Mouse (Mus musculus): ENCODE measurements around the gene Gm20388. TPM values are rescaled to one million over a fixed set of nuclear protein-coding genes. Genes with fewer than 3 reads are reported as not detected.

The Gm20388 gene
- polyA plus RNA-seq, 1 experiment from 2014 or later = 47.1 TPM

- no peak overlapping the region for H3K27ac ChIP-seq
- H3K79me2 ChIP-seq (ENCODE audit: inconsistent target) = no peaks in the 10 kb centered on the region
- WGBS (ENCODE audit: missing documents) = 92% methylated on average over 6 of the region's 6 CpGs
- no peaks in the 10 kb centered on the region for H3K36me3 ChIP-seq (ENCODE audit: inconsistent target)
- no peak overlapping the region for H3K4me3 ChIP-seq (ENCODE audit: inconsistent target)
These were observed 543.8 kb downstream of the Gm20388 start for GRCm38 (mm10) chr8:120454404-120454803.

DNA sequence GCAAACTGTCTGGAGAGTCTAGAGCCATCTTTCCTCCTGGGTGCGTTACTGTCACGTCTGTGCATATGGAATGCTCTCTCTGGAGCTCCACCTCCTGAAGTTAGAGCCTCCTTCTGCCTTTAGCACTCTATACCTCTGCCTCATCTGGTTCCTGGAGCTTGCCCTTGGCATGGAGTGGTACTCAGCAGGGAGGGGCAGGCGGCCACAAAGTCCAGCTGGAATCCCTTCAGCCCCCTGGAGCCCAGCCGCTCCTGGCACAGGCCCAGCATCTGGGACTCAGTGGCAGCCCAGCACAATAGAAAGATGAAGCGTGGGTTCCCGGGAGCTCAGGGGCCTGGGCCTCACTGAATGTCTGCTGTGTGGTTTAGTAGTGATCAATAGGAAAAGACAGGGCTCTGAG is 549.7 kb downstream of the Gm20388 start:
- 98% methylated on average over 6 of the region's 6 CpGs for WGBS (ENCODE audit: missing documents)

DNA sequence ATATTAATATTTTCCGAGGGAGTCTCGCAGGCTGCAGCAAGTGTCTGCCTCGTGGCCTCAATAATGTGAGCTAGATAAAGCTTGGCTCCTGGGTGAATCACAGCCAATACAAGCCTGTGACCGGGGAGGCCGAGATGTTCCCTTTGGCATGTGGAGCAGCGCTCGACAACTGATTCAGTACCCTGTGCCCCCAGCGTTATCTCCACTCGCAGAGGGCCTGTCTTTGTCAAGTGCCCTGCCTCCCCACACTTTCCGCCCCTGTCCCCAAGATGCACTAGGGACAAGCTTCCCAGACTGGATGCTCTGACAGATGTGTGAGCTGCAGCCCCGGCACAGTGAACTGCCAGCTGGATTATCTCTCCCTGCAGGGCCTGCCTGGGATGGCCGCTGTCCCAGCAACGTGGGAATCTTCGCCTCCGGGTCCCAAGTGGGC is 551.5 kb downstream of the Gm20388 start:
- no peak overlapping the region for H3K27ac ChIP-seq
- H3K4me3 ChIP-seq (ENCODE audit: inconsistent target) = no peak overlapping the region
- 94% methylated on average over 15 of the region's 15 CpGs for WGBS (ENCODE audit: missing documents)
- H3K36me3 ChIP-seq (ENCODE audit: inconsistent target) = no peaks in the 10 kb centered on the region
- no peaks in the 10 kb centered on the region for H3K79me2 ChIP-seq (ENCODE audit: inconsistent target)

More for the DNA sequence above, 549.7 kb downstream of the Gm20388 start:
- Histone ChIP-seq H3K27ac (no peak overlapping the region), H3K4me3 (ENCODE audit: inconsistent target) (no peak overlapping the region), H3K36me3 (ENCODE audit: inconsistent target) (no peaks in the 10 kb centered on the region), H3K79me2 (ENCODE audit: inconsistent target) (no peaks in the 10 kb centered on the region)

GRCm38 (mm10) chr8:120462611-120463010 is 552.0 kb downstream of the Gm20388 start:
- no peak overlapping the region for H3K27ac ChIP-seq
- no peaks in the 10 kb centered on the region for H3K36me3 ChIP-seq (ENCODE audit: inconsistent target)
- no peaks in the 10 kb centered on the region for H3K79me2 ChIP-seq (ENCODE audit: inconsistent target)
- WGBS (ENCODE audit: missing documents) = 94% methylated on average over 6 of the region's 6 CpGs
- no peak overlapping the region for H3K4me3 ChIP-seq (ENCODE audit: inconsistent target)

GRCm38 (mm10) chr8:120463918-120464584 is 553.4 kb downstream of the Gm20388 start:
- Histone ChIP-seq H3K79me2 (ENCODE audit: inconsistent target) (no peaks in the 10 kb centered on the region), H3K36me3 (ENCODE audit: inconsistent target) (no peaks in the 10 kb centered on the region), H3K4me3 (ENCODE audit: inconsistent target) (no peak overlapping the region), H3K27ac (no peak overlapping the region)
- WGBS (ENCODE audit: missing documents) = 77% methylated on average over 4 of the region's 9 CpGs

GRCm38 (mm10) chr8:120464585-120464937 is 553.9 kb downstream of the Gm20388 start:
- no peak overlapping the region for H3K4me3 ChIP-seq (ENCODE audit: inconsistent target)
- H3K79me2 ChIP-seq (ENCODE audit: inconsistent target) = no peaks in the 10 kb centered on the region
- H3K36me3 ChIP-seq (ENCODE audit: inconsistent target) = no peaks in the 10 kb centered on the region
- no peak overlapping the region for H3K27ac ChIP-seq
- 94% methylated on average over 4 of the region's 4 CpGs for WGBS (ENCODE audit: missing documents)

DNA sequence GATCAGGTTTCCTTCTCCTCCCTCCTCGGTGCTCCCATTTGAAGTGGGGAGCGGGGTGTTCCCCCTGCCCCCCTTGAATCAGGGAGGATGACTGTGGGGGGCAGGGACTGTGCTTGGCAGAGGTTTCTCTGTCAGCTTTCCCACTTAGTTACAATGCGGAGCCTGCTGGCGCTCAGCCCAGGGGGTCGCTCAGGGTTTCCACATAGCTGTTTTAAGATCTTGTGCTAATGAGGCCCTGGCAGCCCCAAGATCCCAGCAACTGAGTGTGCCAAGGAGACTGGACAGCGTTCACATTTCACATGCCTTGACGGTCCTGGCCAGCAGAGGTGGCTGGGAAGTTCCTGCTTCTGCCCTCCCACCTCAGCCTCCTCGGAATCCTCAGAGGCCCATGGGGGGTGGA is 555.1 kb downstream of the Gm20388 start:
- WGBS (ENCODE audit: missing documents) = 82% methylated on average over 8 of the region's 8 CpGs
- H3K27ac ChIP-seq = no peak overlapping the region

DNA sequence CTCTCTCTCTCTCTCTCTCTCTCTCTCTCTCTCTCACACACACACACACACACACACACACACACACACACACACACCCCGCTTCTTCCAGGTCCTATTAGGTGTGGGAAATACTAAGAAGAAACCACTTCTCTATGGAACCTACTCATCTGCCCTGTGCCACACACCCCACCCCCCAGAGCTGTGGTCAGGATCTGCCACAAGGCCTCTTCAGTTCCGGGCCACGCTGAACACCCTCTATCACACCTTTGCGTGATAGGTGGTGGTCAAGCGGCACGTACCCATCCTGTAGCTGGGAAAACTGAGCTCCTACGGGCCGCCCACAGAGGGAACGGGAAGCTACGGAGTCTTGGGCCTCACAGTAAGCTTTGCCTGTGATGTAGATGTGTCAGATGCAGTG is 555.6 kb downstream of the Gm20388 start:
- no peak overlapping the region for H3K27ac ChIP-seq
- 71% methylated on average over 9 of the region's 10 CpGs for WGBS (ENCODE audit: missing documents)

More for the DNA sequence above, 555.1 kb downstream of the Gm20388 start:
- H3K4me3 ChIP-seq (ENCODE audit: inconsistent target) = no peak overlapping the region
- H3K79me2 ChIP-seq (ENCODE audit: inconsistent target) = no peaks in the 10 kb centered on the region
- H3K36me3 ChIP-seq (ENCODE audit: inconsistent target) = no peaks in the 10 kb centered on the region

DNA sequence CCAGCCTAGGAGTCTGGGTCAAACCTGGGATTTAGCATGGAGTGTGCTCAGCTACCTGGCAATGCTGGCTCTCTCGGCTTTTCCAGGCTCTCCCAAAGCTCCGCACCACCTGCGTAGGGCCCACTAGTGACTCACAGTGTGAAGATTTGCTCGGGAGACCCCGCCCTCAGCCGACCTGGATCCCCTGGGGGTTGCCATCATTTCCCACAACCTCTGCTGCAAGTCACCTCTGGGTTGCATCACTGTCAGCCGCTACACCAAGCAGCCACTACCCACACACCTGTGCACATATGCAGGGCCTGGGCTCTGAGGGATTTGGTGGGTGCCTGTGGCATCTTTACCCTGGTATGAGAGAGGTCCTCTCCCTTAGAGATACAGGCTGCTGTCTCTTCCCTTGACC is 557.0 kb downstream of the Gm20388 start:
- no peak overlapping the region for H3K27ac ChIP-seq
- WGBS (ENCODE audit: missing documents) = 98% methylated on average over 6 of the region's 7 CpGs

More for the DNA sequence above, 555.6 kb downstream of the Gm20388 start:
- Histone ChIP-seq H3K4me3 (ENCODE audit: inconsistent target) (no peak overlapping the region), H3K79me2 (ENCODE audit: inconsistent target) (no peaks in the 10 kb centered on the region), H3K36me3 (ENCODE audit: inconsistent target) (no peaks in the 10 kb centered on the region)

GRCm38 (mm10) chr8:120470170-120470569 is 559.5 kb downstream of the Gm20388 start:
- Histone ChIP-seq H3K4me3 (ENCODE audit: inconsistent target) (no peak overlapping the region), H3K27ac (no peak overlapping the region), H3K36me3 (ENCODE audit: inconsistent target) (no peaks in the 10 kb centered on the region), H3K79me2 (ENCODE audit: inconsistent target) (no peaks in the 10 kb centered on the region)
- 82% methylated on average over 10 of the region's 12 CpGs for WGBS (ENCODE audit: missing documents)

More for the DNA sequence above, 557.0 kb downstream of the Gm20388 start:
- Histone ChIP-seq H3K4me3 (ENCODE audit: inconsistent target) (no peak overlapping the region), H3K79me2 (ENCODE audit: inconsistent target) (no peaks in the 10 kb centered on the region), H3K36me3 (ENCODE audit: inconsistent target) (no peaks in the 10 kb centered on the region)

DNA sequence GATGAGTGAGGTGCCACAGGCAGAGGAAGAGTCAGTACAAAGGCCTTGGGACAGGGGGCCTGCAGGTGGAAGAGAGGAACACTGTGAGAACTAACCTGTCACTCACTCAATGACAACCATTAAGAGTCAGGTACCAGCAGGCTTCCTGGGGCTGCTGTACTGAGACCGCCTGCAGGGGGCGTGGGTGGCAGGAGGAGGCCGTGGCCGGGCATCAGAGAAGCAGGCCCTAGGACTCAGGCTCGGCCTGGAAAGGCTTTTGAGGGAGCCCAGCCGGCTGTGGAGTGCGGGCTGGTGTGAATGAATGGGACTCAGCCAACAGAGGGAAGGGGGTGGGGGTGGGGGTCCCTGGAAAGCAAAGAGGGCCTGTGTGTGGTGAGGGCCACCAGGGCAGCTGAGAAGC is 560.5 kb downstream of the Gm20388 start:
- 75% methylated on average over 7 of the region's 7 CpGs for WGBS (ENCODE audit: missing documents)
- H3K4me3 ChIP-seq (ENCODE audit: inconsistent target) = no peak overlapping the region
- no peak overlapping the region for H3K27ac ChIP-seq
- no peaks in the 10 kb centered on the region for H3K36me3 ChIP-seq (ENCODE audit: inconsistent target)
- no peaks in the 10 kb centered on the region for H3K79me2 ChIP-seq (ENCODE audit: inconsistent target)

GRCm38 (mm10) chr8:120471752-120472151 is 561.1 kb downstream of the Gm20388 start:
- 86% methylated on average over 2 of the region's 2 CpGs for WGBS (ENCODE audit: missing documents)
- H3K4me3 ChIP-seq (ENCODE audit: inconsistent target) = no peak overlapping the region
- no peaks in the 10 kb centered on the region for H3K79me2 ChIP-seq (ENCODE audit: inconsistent target)

DNA sequence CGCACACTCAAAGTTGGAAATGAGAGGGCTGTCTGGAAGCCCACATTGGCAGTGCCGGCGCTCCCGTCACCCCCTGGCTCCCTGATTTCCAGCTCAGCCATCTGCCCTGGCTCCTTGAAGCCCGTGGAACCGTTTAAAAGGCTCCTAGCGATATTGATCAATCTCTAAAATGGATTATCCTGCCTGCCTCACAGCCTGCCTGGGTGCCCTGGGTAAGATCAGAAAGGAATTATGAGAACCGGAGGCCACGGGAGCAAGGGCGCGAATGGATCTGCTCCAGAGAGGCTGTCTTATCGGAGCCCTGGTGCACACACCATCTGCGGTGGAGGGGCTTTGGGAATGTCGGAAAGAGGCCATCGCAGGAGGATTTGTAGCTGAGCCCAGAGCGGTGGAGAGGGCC is 561.6 kb downstream of the Gm20388 start:
- Histone ChIP-seq H3K36me3 (ENCODE audit: inconsistent target) (no peaks in the 10 kb centered on the region), H3K79me2 (ENCODE audit: inconsistent target) (no peaks in the 10 kb centered on the region), H3K27ac (no peak overlapping the region), H3K4me3 (ENCODE audit: inconsistent target) (no peak overlapping the region)
- 96% methylated on average over 16 of the region's 16 CpGs for WGBS (ENCODE audit: missing documents)

More at GRCm38 (mm10) chr8:120471752-120472151, 561.1 kb downstream of the Gm20388 start:
- H3K27ac ChIP-seq = no peak overlapping the region
- H3K36me3 ChIP-seq (ENCODE audit: inconsistent target) = no peaks in the 10 kb centered on the region

- no peak overlapping the region for H3K27ac ChIP-seq
- H3K79me2 ChIP-seq (ENCODE audit: inconsistent target) = no peaks in the 10 kb centered on the region
- 76% methylated on average over 13 of the region's 13 CpGs for WGBS (ENCODE audit: missing documents)
- H3K36me3 ChIP-seq (ENCODE audit: inconsistent target) = no peaks in the 10 kb centered on the region
- H3K4me3 ChIP-seq (ENCODE audit: inconsistent target) = no peak overlapping the region
These were observed 563.2 kb downstream of the Gm20388 start for GRCm38 (mm10) chr8:120473729-120474364.

DNA sequence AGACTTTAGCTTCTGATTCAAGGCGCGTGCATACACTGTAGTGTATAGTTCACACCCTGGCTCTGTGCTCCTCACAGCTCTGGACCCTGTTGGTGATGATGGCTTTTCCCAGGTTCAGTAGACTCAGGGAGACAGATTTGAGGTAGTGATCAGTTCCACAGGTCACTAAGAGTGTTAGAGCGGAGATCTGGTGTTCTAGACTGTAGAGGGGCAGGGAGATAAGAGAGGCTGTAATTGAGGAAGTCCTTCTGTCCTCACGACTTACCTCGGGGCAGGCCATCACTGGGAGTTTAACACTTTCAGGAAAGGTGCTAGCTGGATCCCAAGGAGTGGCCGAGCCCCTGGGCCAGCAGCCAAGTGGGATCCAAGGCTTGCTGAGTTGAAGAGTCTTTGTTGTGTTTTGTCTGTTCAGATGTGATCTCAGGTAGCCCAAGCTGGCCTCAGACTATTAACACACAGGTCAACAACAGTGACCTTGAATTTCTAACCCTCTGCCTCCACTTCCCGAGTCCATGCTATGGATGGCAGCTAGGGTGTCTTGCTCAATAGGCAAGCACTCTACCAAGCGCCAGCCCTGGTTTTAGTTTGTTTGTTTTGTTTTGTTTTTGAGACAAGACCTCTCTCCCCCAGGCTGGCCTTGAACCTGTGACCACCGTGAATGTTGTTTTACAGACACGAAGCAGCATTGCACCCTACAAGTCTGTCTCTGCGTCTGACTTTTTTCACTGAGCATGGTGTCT is 564.0 kb downstream of the Gm20388 start:
- H3K79me2 ChIP-seq (ENCODE audit: inconsistent target) = no peaks in the 10 kb centered on the region
- H3K27ac ChIP-seq = no peak overlapping the region
- H3K4me3 ChIP-seq (ENCODE audit: inconsistent target) = no peak overlapping the region
- no peaks in the 10 kb centered on the region for H3K36me3 ChIP-seq (ENCODE audit: inconsistent target)
- WGBS (ENCODE audit: missing documents) = 73% methylated on average over 11 of the region's 11 CpGs

Data from macrophage (primary cell).